Mouse (Mus musculus) megakaryocyte, embryonic 14.5 days (primary cell): Measurements from ENCODE around the gene Flt4. TPM values are rescaled to one million over a fixed set of nuclear protein-coding genes. Genes with fewer than 3 reads are reported as not detected.
A peak's percentile ranks its signal among the peaks of the same experiment; 100 is the strongest.

ENCODE experiments used
- H3K27me3 ChIP-seq: replicated peaks from 2 replicates; pipeline ENCODE3; 2012; ENCODE audit warnings: inconsistent platforms
- H3K36me3 ChIP-seq: replicated peaks from 2 replicates; pipeline ENCODE3; 2012; ENCODE audit warnings: low read length, inconsistent platforms, mixed read lengths
- H3K4me1 ChIP-seq: 2 replicates; pipeline ENCODE4 v1.6.1; 2012; ENCODE audit warnings: inconsistent platforms
- H3K4me3 ChIP-seq: replicated peaks from 2 replicates; pipeline ENCODE3; 2012; ENCODE audit warnings: moderate library complexity, mild to moderate bottlenecking, inconsistent platforms
- H3K9me3 ChIP-seq: 2 replicates; pipeline ENCODE4 v1.6.1; 2012; ENCODE audit warnings: inconsistent platforms
- FLI1 ChIP-seq: IDR thresholded peaks from 2 replicates; pipeline ENCODE4 v1.6.1; 2012; ENCODE audit warnings: low read length, inconsistent platforms, mixed read lengths
- GATA1 ChIP-seq: IDR thresholded peaks from 3 replicates; pipeline ENCODE4 v1.6.1; 2012; ENCODE audit warnings: mixed read lengths, low read length, inconsistent platforms, borderline replicate concordance
- polyA plus RNA-seq: library from polyadenylated mRNA; stranded (reverse); fragments of >175 nt; gene quantifications from 2 replicates; pipeline ENCODE4 v1.2.3, GENCODE M21; 2012; ENCODE audit warnings: low replicate concordance; ENCODE audit not compliant: insufficient read depth

Gene Flt4
- polyA plus RNA-seq, 1 experiment, result 0.01 TPM

- H3K4me3 ChIP-seq, result no peak overlapping the region
- peaks cover 83% of the 10 kb centered on the region for H3K27me3 ChIP-seq
- peaks cover 46% of the 10 kb centered on the region for H3K4me1 ChIP-seq
- TF ChIP-seq FLI1 (no peak), GATA1 (no peak)
- no peaks in the 10 kb centered on the region; the same call in 1 of the 2 replicates for H3K9me3 ChIP-seq
- H3K36me3 ChIP-seq, result no peaks in the 10 kb centered on the region
These were observed 7.0 kb downstream of the Flt4 start for GRCm38 (mm10) chr11:49615856-49616725.

- TF ChIP-seq FLI1, result no peak
- TF ChIP-seq GATA1, result no peak
- peaks cover 96% of the 10 kb centered on the region for H3K27me3 ChIP-seq
- H3K4me3 ChIP-seq, result no peak overlapping the region
- peaks cover 48% of the 10 kb centered on the region for H3K4me1 ChIP-seq
- no peaks in the 10 kb centered on the region; the same call in 1 of the 2 replicates for H3K9me3 ChIP-seq
- H3K36me3 ChIP-seq, result no peaks in the 10 kb centered on the region
These were observed 9.4 kb downstream of the Flt4 start for GRCm38 (mm10) chr11:49618476-49618875.

GRCm38 (mm10) chr11:49621953-49622352 lies 12.9 kb downstream of the Flt4 start:
- peaks cover 91% of the 10 kb centered on the region for H3K27me3 ChIP-seq
- peaks cover 54% of the 10 kb centered on the region for H3K4me1 ChIP-seq
- TF ChIP-seq GATA1 (no peak), FLI1 (no peak)
- H3K36me3 ChIP-seq, result no peaks in the 10 kb centered on the region
- no peak overlapping the region for H3K4me3 ChIP-seq
- no peaks in the 10 kb centered on the region; the same call in 1 of the 2 replicates for H3K9me3 ChIP-seq

GRCm38 (mm10) chr11:49624156-49624555 lies 15.1 kb downstream of the Flt4 start:
- Histone ChIP-seq H3K36me3 (no peaks in the 10 kb centered on the region), H3K9me3 (no peaks in the 10 kb centered on the region), H3K4me1 (peaks cover 36% of the 10 kb centered on the region), H3K4me3 (no peak overlapping the region), H3K27me3 (peaks cover 85% of the 10 kb centered on the region)
- TF ChIP-seq FLI1 (no peak), GATA1 (no peak)

DNA sequence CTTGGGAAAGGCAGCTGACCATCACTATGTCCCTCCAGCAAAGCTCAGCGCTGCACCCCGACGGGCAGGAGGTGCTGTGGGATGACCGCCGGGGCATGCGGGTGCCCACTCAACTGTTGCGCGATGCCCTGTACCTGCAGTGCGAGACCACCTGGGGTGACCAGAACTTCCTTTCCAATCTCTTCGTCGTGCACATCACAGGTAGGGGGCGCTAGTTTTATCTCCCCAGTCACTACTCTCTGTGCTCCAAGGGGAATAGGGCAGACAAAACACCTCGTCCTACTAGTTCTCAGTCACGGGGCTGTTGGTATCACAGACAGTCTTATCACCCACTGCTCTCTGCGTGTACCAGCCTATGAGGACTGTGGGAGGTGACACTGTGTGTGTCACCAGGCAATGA lies 16.8 kb downstream of the Flt4 start:
- no peaks in the 10 kb centered on the region for H3K36me3 ChIP-seq
- no peaks in the 10 kb centered on the region for H3K9me3 ChIP-seq
- peaks cover 27% of the 10 kb centered on the region for H3K4me1 ChIP-seq
- peaks cover 81% of the 10 kb centered on the region for H3K27me3 ChIP-seq
- H3K4me3 ChIP-seq, result no peak overlapping the region
- TF ChIP-seq FLI1, result no peak
- TF ChIP-seq GATA1, result no peak

DNA sequence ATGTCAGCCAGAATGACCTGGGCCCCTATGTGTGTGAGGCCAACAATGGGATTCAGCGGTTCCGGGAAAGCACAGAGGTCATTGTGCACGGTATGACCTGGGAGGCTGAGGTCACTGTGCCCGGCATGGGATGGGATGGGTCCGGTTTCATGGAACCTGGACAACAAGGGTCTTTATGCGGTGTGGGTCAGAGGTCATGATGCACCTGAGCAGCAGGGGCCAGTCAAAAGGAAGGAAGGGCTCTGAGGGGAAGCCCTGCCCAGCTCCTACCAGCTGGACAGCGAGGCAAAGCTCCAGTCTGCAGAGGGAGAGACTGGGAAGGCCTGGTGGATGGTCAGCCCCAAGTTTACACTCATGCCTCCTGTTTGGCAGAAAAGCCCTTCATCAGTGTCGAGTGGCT lies 17.7 kb downstream of the Flt4 start:
- H3K9me3 ChIP-seq, result no peaks in the 10 kb centered on the region
- no peak for TF ChIP-seq FLI1
- TF ChIP-seq GATA1, result no peak
- peaks cover 80% of the 10 kb centered on the region for H3K27me3 ChIP-seq
- H3K4me3 ChIP-seq, result no peak overlapping the region
- H3K36me3 ChIP-seq, result no peaks in the 10 kb centered on the region
- H3K4me1 ChIP-seq, result peaks cover 21% of the 10 kb centered on the region

DNA sequence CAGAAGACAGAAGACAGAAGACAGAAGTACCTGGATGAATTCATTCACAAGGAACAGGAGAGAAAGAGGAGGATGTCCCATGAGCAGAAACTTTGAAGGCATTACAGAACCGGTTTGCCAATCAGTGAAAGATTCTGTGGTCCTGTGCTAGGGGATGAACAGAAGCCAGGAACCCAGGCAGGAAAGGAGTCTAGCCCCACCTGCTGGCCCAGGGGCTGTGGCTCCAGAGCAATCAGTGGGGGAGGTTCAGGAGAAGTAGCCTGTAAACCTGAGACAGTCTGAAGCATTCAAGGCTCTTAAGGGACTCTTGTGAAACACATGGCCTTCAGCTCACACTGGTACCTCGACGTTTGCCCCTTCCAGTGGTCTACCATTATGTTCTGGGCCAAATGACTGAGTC lies 22.1 kb downstream of the Flt4 start:
- Histone ChIP-seq H3K36me3 (no peaks in the 10 kb centered on the region), H3K27me3 (peaks cover 83% of the 10 kb centered on the region), H3K4me3 (no peak overlapping the region), H3K4me1 (peaks cover 17% of the 10 kb centered on the region), H3K9me3 (peaks cover 2% of the 10 kb centered on the region; the same call in 1 of the 2 replicates)
- TF ChIP-seq FLI1 (no peak), GATA1 (no peak)

DNA sequence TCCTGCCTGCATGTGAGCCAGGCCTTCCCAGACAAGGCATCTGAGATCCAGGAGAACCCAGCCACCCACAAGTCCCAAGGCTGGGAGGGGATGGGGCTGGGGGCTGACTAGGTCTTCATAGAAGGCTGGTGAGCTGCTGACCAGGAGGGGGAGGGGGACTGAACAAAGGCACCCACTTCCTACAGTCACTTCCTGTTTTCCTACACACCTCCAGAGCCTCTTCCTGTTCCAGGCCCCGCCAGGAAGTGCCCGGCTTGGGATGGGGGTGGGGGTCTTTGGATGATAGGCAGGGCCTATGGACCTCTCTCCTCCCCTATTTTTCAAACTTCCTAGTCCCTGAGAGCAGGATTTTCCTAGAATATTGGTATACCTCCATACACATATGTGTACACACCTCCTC lies 23.2 kb downstream of the Flt4 start:
- no peaks in the 10 kb centered on the region for H3K36me3 ChIP-seq
- H3K4me3 ChIP-seq, result no peak overlapping the region
- peaks cover 83% of the 10 kb centered on the region for H3K27me3 ChIP-seq
- H3K9me3 ChIP-seq, result peaks cover 13% of the 10 kb centered on the region
- no peak for TF ChIP-seq FLI1
- TF ChIP-seq GATA1, result no peak
- peaks cover 24% of the 10 kb centered on the region for H3K4me1 ChIP-seq

DNA sequence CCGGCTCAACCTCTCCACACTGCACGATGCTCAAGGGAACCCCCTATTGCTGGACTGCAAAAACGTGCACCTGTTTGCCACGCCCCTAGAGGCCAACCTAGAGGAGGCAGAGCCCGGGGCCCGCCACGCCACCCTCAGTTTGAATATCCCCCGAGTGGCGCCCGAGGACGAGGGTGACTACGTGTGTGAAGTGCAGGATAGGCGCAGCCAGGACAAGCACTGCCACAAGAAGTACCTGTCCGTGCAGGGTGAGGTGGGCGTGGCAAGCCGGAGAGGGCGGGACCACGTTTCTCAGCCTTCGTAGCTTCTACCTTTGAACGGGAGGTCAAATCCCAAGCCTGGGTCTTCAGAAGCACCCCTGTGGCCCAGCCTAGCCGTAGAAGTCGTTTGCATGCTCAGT lies 25.0 kb downstream of the Flt4 start:
- H3K27me3 ChIP-seq, result peaks cover 84% of the 10 kb centered on the region
- no peak for TF ChIP-seq FLI1
- no peak for TF ChIP-seq GATA1

DNA sequence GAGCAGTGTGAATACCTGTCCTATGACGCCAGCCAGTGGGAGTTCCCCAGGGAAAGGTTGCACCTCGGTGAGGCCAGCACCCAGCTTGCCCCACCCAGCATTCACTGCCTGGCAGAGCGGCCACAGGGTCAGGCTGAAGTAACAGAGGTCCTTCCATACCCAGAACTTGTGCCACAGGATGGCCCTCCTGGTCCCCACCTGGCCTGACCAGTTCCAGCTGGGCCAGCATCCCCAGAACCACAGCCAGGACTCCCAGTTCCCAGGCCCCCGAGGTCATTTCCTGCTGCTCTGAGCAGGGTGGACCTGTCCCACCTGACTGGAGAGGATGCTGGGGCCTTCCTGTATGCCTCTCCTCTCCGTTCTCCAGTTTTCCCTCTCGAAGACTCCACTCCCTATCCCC lies 26.6 kb downstream of the Flt4 start:
- Histone ChIP-seq H3K4me1 (peaks cover 28% of the 10 kb centered on the region), H3K36me3 (no peaks in the 10 kb centered on the region), H3K9me3 (peaks cover 27% of the 10 kb centered on the region), H3K4me3 (no peak overlapping the region), H3K27me3 (peaks cover 84% of the 10 kb centered on the region)
- TF ChIP-seq GATA1, result no peak
- no peak for TF ChIP-seq FLI1

More for the DNA sequence above, 25.0 kb downstream of the Flt4 start:
- peaks cover 20% of the 10 kb centered on the region for H3K9me3 ChIP-seq
- peaks cover 24% of the 10 kb centered on the region for H3K4me1 ChIP-seq
- H3K4me3 ChIP-seq, result peak overlapping the region; percentile 14
- no peaks in the 10 kb centered on the region for H3K36me3 ChIP-seq
